Mouse (Mus musculus): ENCODE measurements around the gene Syk. TPM values are rescaled to one million over a fixed set of nuclear protein-coding genes. Genes with fewer than 3 reads are reported as not detected.

Gene Syk
- polyA plus RNA-seq, 1 experiment from 2014 or later = 1.0 TPM

GRCm38 (mm10) chr13:52649791-52650418 is 66.9 kb downstream of the Syk start:
- no peak for ATAC-seq
- H3K4me3 ChIP-seq (ENCODE audit: low read depth, low read length) = no peak overlapping the region
- H3K9ac ChIP-seq (ENCODE audit: low read length) = no peak overlapping the region
- DNase-seq (ENCODE audit: low spot score) = no peak
- H3K4me2 ChIP-seq (ENCODE audit: low read length) = no peak overlapping the region
- no peaks in the 10 kb centered on the region for H3K9me3 ChIP-seq (replicated peaks; ENCODE audit: control insufficient read depth, low read length)
- WGBS = 97% methylated on average over 6 of the region's 6 CpGs
- no peaks in the 10 kb centered on the region for H3K36me3 ChIP-seq (ENCODE audit: control insufficient read depth, insufficient read depth, low read length)
- no peaks in the 10 kb centered on the region for H3K27me3 ChIP-seq (replicated peaks; ENCODE audit: control insufficient read depth, insufficient read depth, low read length)
- no peaks in the 10 kb centered on the region for H3K4me1 ChIP-seq (ENCODE audit: control insufficient read depth, insufficient read depth, low read length)
- H3K27ac ChIP-seq (ENCODE audit: low read depth, low read length) = no peak overlapping the region

DNA sequence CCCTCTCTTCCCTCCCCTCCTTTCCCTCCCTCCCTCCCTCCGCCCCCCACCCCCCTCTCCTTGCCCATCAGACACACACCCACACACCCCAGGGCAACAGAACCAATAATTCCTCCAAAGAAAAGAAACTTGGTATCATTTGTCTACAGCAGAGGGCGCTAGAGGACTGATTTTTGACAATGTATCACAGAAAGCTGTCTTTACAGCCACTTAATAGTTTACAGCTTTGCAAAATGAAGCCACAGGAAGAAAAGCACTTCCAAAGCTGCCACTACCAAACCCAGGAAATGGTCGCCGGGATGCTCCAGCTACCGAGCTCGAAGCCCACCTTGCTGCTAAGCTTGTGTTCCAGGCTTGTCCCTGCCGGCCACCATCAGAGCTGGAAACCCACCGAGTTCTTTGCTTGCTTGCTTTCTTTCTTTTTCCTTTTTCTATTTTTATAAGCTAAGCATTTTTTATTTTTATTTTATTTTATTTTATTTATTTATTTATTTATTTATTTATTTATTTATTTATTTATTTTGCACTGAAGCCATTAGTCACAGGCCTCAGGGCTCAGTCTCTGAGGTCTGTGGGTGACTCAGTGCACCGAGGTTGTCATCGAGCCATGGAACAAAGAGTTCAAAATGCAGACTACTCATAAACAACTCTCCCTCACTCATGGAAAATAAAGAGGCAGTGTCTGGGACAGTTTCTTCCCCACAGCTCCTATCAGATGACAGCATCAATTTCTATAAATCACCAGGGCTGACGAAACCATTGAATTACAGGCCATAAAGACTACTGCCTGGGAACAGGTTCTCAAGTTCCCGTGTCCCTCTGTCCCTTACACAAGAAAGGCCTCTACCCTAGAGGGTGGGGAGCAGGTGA is 68.6 kb downstream of the Syk start:
- Histone ChIP-seq H3K36me3 (ENCODE audit: control insufficient read depth, insufficient read depth, low read length) (no peaks in the 10 kb centered on the region), H3K4me1 (ENCODE audit: control insufficient read depth, insufficient read depth, low read length) (no peaks in the 10 kb centered on the region), H3K4me2 (ENCODE audit: low read length) (no peak overlapping the region), H3K9ac (ENCODE audit: low read length) (no peak overlapping the region), H3K4me3 (ENCODE audit: low read depth, low read length) (no peak overlapping the region), H3K27me3 (replicated peaks; ENCODE audit: control insufficient read depth, insufficient read depth, low read length) (no peaks in the 10 kb centered on the region), H3K9me3 (replicated peaks; ENCODE audit: control insufficient read depth, low read length) (no peaks in the 10 kb centered on the region), H3K27ac (ENCODE audit: low read depth, low read length) (no peak overlapping the region)
- peak; percentile 50; the same call in 1 of the 2 replicates for ATAC-seq
- WGBS = 58% methylated on average over 11 of the region's 12 CpGs
- DNase-seq (ENCODE audit: low spot score) = peak; percentile 92

DNA sequence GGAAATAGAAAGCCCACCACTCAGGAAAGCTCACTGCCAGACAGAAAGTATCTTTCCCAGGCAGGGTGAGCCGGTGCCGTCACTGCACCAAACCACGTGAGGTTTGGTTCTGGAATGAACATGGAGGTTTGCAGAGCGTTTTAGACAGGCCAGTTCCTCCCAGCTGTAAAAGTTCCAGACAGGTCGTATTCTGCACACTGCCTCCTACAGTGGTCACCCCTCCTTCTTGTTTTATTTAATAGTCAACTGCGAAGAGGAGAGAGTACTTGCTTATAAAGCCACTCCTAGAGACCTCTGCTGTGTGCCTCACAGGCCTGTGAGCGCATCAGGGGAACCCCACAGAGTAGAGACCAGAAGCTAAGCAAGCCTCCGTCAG is 69.3 kb downstream of the Syk start:
- no peak overlapping the region for H3K4me3 ChIP-seq (ENCODE audit: low read depth, low read length)
- ATAC-seq = no peak
- H3K9me3 ChIP-seq (replicated peaks; ENCODE audit: control insufficient read depth, low read length) = no peaks in the 10 kb centered on the region
- no peak overlapping the region for H3K27ac ChIP-seq (ENCODE audit: low read depth, low read length)
- H3K4me2 ChIP-seq (ENCODE audit: low read length) = no peak overlapping the region
- H3K36me3 ChIP-seq (ENCODE audit: control insufficient read depth, insufficient read depth, low read length) = no peaks in the 10 kb centered on the region
- no peaks in the 10 kb centered on the region for H3K4me1 ChIP-seq (ENCODE audit: control insufficient read depth, insufficient read depth, low read length)
- WGBS = 87% methylated on average over 8 of the region's 8 CpGs
- H3K27me3 ChIP-seq (replicated peaks; ENCODE audit: control insufficient read depth, insufficient read depth, low read length) = no peaks in the 10 kb centered on the region
- H3K9ac ChIP-seq (ENCODE audit: low read length) = no peak overlapping the region
- DNase-seq (ENCODE audit: low spot score) = no peak

GRCm38 (mm10) chr13:52654081-52654829 is 71.3 kb downstream of the Syk start:
- H3K4me3 ChIP-seq (ENCODE audit: low read depth, low read length) = no peak overlapping the region
- ATAC-seq = no peak
- WGBS = 72% methylated on average over 12 of the region's 12 CpGs
- H3K27ac ChIP-seq (ENCODE audit: low read depth, low read length) = no peak overlapping the region
- no peak for DNase-seq (ENCODE audit: low spot score)
- no peaks in the 10 kb centered on the region for H3K27me3 ChIP-seq (replicated peaks; ENCODE audit: control insufficient read depth, insufficient read depth, low read length)
- no peak overlapping the region for H3K4me2 ChIP-seq (ENCODE audit: low read length)
- no peaks in the 10 kb centered on the region for H3K9me3 ChIP-seq (replicated peaks; ENCODE audit: control insufficient read depth, low read length)
- no peaks in the 10 kb centered on the region for H3K4me1 ChIP-seq (ENCODE audit: control insufficient read depth, insufficient read depth, low read length)
- H3K36me3 ChIP-seq (ENCODE audit: control insufficient read depth, insufficient read depth, low read length) = no peaks in the 10 kb centered on the region
- H3K9ac ChIP-seq (ENCODE audit: low read length) = no peak overlapping the region

DNA sequence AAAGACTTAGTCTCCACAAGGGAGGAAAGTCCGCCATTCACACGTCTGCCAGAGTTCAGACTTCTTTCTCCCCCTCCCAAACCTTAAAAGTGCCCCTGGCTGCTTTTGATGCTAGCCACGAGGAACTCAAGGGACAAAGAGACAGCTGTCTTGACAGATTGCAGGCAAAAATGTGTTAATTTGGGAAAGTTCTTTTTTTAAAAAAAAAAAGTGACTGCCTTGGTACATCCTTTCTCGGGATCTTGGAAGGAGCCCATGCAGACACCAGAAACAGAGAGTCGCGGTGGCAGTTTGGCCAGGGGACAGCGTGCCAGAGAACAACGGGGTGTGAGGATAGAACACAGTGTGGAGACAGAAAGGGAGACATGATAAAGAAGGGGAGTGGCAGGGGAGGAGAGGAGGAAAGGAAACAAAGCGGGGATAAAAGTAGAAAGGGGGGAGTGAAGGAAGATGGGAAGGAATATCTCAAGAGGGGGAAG is 71.9 kb downstream of the Syk start:
- Histone ChIP-seq H3K9ac (ENCODE audit: low read length) (no peak overlapping the region), H3K9me3 (replicated peaks; ENCODE audit: control insufficient read depth, low read length) (no peaks in the 10 kb centered on the region), H3K4me2 (ENCODE audit: low read length) (no peak overlapping the region), H3K36me3 (ENCODE audit: control insufficient read depth, insufficient read depth, low read length) (no peaks in the 10 kb centered on the region), H3K4me1 (ENCODE audit: control insufficient read depth, insufficient read depth, low read length) (no peaks in the 10 kb centered on the region), H3K4me3 (ENCODE audit: low read depth, low read length) (no peak overlapping the region), H3K27ac (ENCODE audit: low read depth, low read length) (no peak overlapping the region), H3K27me3 (replicated peaks; ENCODE audit: control insufficient read depth, insufficient read depth, low read length) (no peaks in the 10 kb centered on the region)
- 40% methylated on average over 9 of the region's 9 CpGs for WGBS
- peak; percentile 55 for DNase-seq (ENCODE audit: low spot score)
- ATAC-seq = no peak

DNA sequence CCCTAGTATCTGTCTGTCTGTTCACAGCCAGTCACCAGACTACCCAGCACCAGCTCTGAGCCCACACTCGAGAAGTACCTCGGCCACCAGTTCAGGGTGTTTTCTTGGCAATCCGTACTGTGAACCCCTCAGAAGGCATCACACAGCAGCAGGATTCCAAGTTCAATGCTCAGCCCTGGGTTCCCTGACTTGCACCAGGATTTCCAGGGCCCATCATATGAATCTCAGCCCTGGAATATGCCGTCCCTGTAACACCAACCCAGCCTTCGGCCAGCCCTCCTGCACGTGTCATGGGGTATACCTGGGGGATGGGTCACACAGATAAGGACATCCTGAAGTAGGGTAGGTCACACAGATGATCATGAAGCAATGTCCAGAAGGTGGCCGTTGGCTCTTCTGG is 75.0 kb downstream of the Syk start:
- ATAC-seq = no peak
- WGBS = 93% methylated on average over 7 of the region's 7 CpGs

GRCm38 (mm10) chr13:52658477-52658876 is 75.5 kb downstream of the Syk start:
- no peaks in the 10 kb centered on the region for H3K36me3 ChIP-seq (ENCODE audit: control insufficient read depth, insufficient read depth, low read length)
- ATAC-seq = peak; percentile 46; the same call in 1 of the 2 replicates
- WGBS = 14% methylated on average over 8 of the region's 8 CpGs

More for the DNA sequence above, 75.0 kb downstream of the Syk start:
- no peaks in the 10 kb centered on the region for H3K9me3 ChIP-seq (replicated peaks; ENCODE audit: control insufficient read depth, low read length)
- no peak overlapping the region for H3K4me3 ChIP-seq (ENCODE audit: low read depth, low read length)
- no peaks in the 10 kb centered on the region for H3K4me1 ChIP-seq (ENCODE audit: control insufficient read depth, insufficient read depth, low read length)
- no peak overlapping the region for H3K27ac ChIP-seq (ENCODE audit: low read depth, low read length)
- no peak overlapping the region for H3K9ac ChIP-seq (ENCODE audit: low read length)
- H3K27me3 ChIP-seq (replicated peaks; ENCODE audit: control insufficient read depth, insufficient read depth, low read length) = no peaks in the 10 kb centered on the region
- H3K4me2 ChIP-seq (ENCODE audit: low read length) = no peak overlapping the region
- no peak for DNase-seq (ENCODE audit: low spot score)
- no peaks in the 10 kb centered on the region for H3K36me3 ChIP-seq (ENCODE audit: control insufficient read depth, insufficient read depth, low read length)

GRCm38 (mm10) chr13:52659171-52659665 is 76.2 kb downstream of the Syk start:
- Histone ChIP-seq H3K27ac (ENCODE audit: low read depth, low read length) (no peak overlapping the region), H3K27me3 (replicated peaks; ENCODE audit: control insufficient read depth, insufficient read depth, low read length) (no peaks in the 10 kb centered on the region), H3K9me3 (replicated peaks; ENCODE audit: control insufficient read depth, low read length) (no peaks in the 10 kb centered on the region), H3K4me2 (ENCODE audit: low read length) (no peak overlapping the region), H3K36me3 (ENCODE audit: control insufficient read depth, insufficient read depth, low read length) (no peaks in the 10 kb centered on the region), H3K9ac (ENCODE audit: low read length) (no peak overlapping the region), H3K4me3 (ENCODE audit: low read depth, low read length) (no peak overlapping the region), H3K4me1 (ENCODE audit: control insufficient read depth, insufficient read depth, low read length) (no peaks in the 10 kb centered on the region)
- DNase-seq (ENCODE audit: low spot score) = no peak
- ATAC-seq = no peak
- WGBS = 90% methylated on average over 11 of the region's 11 CpGs

More at GRCm38 (mm10) chr13:52658477-52658876, 75.5 kb downstream of the Syk start:
- H3K27me3 ChIP-seq (replicated peaks; ENCODE audit: control insufficient read depth, insufficient read depth, low read length) = no peaks in the 10 kb centered on the region
- H3K9me3 ChIP-seq (replicated peaks; ENCODE audit: control insufficient read depth, low read length) = no peaks in the 10 kb centered on the region
- H3K4me3 ChIP-seq (ENCODE audit: low read depth, low read length) = no peak overlapping the region
- no peak overlapping the region for H3K9ac ChIP-seq (ENCODE audit: low read length)
- H3K27ac ChIP-seq (ENCODE audit: low read depth, low read length) = no peak overlapping the region
- peak; percentile 70 for DNase-seq (ENCODE audit: low spot score)
- no peak overlapping the region for H3K4me2 ChIP-seq (ENCODE audit: low read length)
- H3K4me1 ChIP-seq (ENCODE audit: control insufficient read depth, insufficient read depth, low read length) = no peaks in the 10 kb centered on the region

All from forebrain, embryonic 14.5 days (tissue).